Mouse (Mus musculus): ENCODE data around the gene Coa6. TPM values are rescaled to one million over a fixed set of nuclear protein-coding genes. Genes with fewer than 3 reads are reported as not detected.
A peak's percentile ranks its signal among the peaks of the same experiment; 100 is the strongest.
"Not testable (repeated sequence)": the region's sequence is repeated elsewhere in the genome, so short reads cannot be mapped to it uniquely, and the experiment has no call there.

Gene Coa6
- polyA plus RNA-seq, 1 experiment from 2014 or later, result 58.7 TPM

GRCm38 (mm10) chr8:126395917-126396316, 26.4 kb upstream of the Coa6 start:
- Histone ChIP-seq H3K27ac (ENCODE audit: low read depth, low read length) (no peak overlapping the region), H3K4me3 (ENCODE audit: low read depth, low read length) (no peak overlapping the region), H3K9ac (ENCODE audit: low read depth, low read length) (no peak overlapping the region), H3K36me3 (ENCODE audit: control insufficient read depth, insufficient read depth, low read length) (no peaks in the 10 kb centered on the region), H3K9me3 (replicated peaks; ENCODE audit: control insufficient read depth, low read length) (no peaks in the 10 kb centered on the region), H3K4me2 (no peak overlapping the region), H3K4me1 (ENCODE audit: control insufficient read depth, insufficient read depth, low read length) (no peaks in the 10 kb centered on the region), H3K27me3 (ENCODE audit: control insufficient read depth, insufficient read depth, low read length) (no peaks in the 10 kb centered on the region)
- ATAC-seq (replicated peaks; ENCODE audit: insufficient number of reproducible peaks, low FRiP score, low TSS enrichment), result no peak
- WGBS (ENCODE audit: insufficient replicate concordance), result 75% methylated on average over 5 of the region's 5 CpGs

DNA sequence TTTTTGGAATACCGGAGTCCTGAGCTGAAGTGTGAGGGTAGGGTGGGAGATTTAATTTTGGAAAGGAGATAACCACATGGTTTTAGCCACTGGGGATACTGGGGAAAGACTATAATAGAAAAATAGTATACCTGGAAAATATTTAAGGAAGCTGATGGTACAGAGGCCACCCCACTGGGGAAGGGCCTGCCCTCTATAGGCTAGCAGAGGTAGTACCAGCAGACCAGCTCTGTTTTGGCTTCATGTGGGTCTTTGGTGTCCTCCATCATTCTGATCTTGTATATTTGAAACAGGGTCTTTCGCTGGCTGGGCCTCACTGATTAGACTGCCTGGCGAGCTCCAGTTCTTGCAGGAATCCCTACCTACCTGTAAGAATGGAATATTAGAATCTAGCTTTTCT, 24.0 kb upstream of the Coa6 start:
- 72% methylated on average over 3 of the region's 3 CpGs for WGBS (ENCODE audit: insufficient replicate concordance)
- no peak overlapping the region for H3K4me3 ChIP-seq (ENCODE audit: low read depth, low read length)
- ATAC-seq (replicated peaks; ENCODE audit: insufficient number of reproducible peaks, low FRiP score, low TSS enrichment), result no peak
- H3K4me1 ChIP-seq (ENCODE audit: control insufficient read depth, insufficient read depth, low read length), result no peaks in the 10 kb centered on the region
- no peak overlapping the region for H3K27ac ChIP-seq (ENCODE audit: low read depth, low read length)
- no peaks in the 10 kb centered on the region for H3K27me3 ChIP-seq (ENCODE audit: control insufficient read depth, insufficient read depth, low read length)
- no peak overlapping the region for H3K9ac ChIP-seq (ENCODE audit: low read depth, low read length)
- H3K4me2 ChIP-seq, result no peak overlapping the region
- no peaks in the 10 kb centered on the region for H3K9me3 ChIP-seq (replicated peaks; ENCODE audit: control insufficient read depth, low read length)
- no peaks in the 10 kb centered on the region for H3K36me3 ChIP-seq (ENCODE audit: control insufficient read depth, insufficient read depth, low read length)

DNA sequence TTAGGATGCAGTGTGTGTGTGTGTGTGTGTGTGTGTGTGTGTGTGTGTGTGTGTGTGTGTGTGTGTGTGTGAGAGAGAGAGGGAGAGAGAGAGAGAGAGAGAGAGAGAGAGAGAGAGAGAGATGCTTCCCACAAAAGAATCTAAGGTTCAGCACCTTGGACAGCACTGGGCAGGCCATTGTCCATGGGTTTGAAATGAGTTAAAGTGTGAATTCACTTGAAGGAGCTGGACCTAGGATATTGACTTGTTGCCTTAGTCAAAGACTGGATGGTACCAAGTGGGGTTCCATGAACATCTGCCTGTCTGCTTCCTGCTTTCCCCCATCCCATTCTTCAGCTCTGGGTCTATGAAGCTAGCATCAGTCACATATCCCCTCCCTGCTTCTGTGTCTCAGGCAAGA, 17.8 kb upstream of the Coa6 start:
- not testable (repeated sequence) for H3K36me3 ChIP-seq (ENCODE audit: control insufficient read depth, insufficient read depth, low read length); H3K27ac ChIP-seq (ENCODE audit: low read depth, low read length); ATAC-seq (replicated peaks; ENCODE audit: insufficient number of reproducible peaks, low FRiP score, low TSS enrichment); H3K4me1 ChIP-seq (ENCODE audit: control insufficient read depth, insufficient read depth, low read length); H3K9ac ChIP-seq (ENCODE audit: low read depth, low read length); H3K9me3 ChIP-seq (replicated peaks; ENCODE audit: control insufficient read depth, low read length); H3K4me3 ChIP-seq (ENCODE audit: low read depth, low read length); H3K4me2 ChIP-seq; H3K27me3 ChIP-seq (ENCODE audit: control insufficient read depth, insufficient read depth, low read length)

DNA sequence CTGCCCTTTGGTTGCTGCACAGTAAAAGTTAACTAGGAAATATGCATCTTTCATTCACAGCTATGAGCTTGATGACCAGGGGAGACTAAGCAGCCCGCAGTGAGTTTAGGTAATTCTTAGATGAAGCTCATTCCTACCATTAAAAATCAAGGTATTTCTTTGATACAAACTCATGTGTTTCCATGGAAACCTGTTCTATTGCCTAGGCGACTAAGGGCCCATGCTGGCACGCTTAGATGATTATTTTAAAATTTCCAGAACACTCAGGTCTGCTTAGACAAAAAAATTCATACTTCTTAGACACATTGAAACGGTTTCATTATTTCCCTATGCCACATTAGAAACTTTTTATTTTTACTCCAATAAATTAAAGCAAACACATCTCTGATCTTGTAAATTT, 17.3 kb upstream of the Coa6 start:
- 64% methylated on average over 4 of the region's 4 CpGs for WGBS (ENCODE audit: insufficient replicate concordance)
- Histone ChIP-seq H3K4me3 (ENCODE audit: low read depth, low read length) (no peak overlapping the region), H3K4me1 (ENCODE audit: control insufficient read depth, insufficient read depth, low read length) (no peaks in the 10 kb centered on the region), H3K9me3 (replicated peaks; ENCODE audit: control insufficient read depth, low read length) (no peaks in the 10 kb centered on the region), H3K27me3 (ENCODE audit: control insufficient read depth, insufficient read depth, low read length) (no peaks in the 10 kb centered on the region), H3K27ac (ENCODE audit: low read depth, low read length) (no peak overlapping the region), H3K4me2 (no peak overlapping the region), H3K9ac (ENCODE audit: low read depth, low read length) (no peak overlapping the region), H3K36me3 (ENCODE audit: control insufficient read depth, insufficient read depth, low read length) (no peaks in the 10 kb centered on the region)
- no peak for ATAC-seq (replicated peaks; ENCODE audit: insufficient number of reproducible peaks, low FRiP score, low TSS enrichment)

- ATAC-seq (replicated peaks; ENCODE audit: insufficient number of reproducible peaks, low FRiP score, low TSS enrichment), result no peak
- Histone ChIP-seq H3K9ac (ENCODE audit: low read depth, low read length) (no peak overlapping the region), H3K9me3 (replicated peaks; ENCODE audit: control insufficient read depth, low read length) (no peaks in the 10 kb centered on the region), H3K4me3 (ENCODE audit: low read depth, low read length) (no peak overlapping the region), H3K4me2 (no peak overlapping the region), H3K4me1 (ENCODE audit: control insufficient read depth, insufficient read depth, low read length) (peaks cover 5% of the 10 kb centered on the region), H3K27me3 (ENCODE audit: control insufficient read depth, insufficient read depth, low read length) (no peaks in the 10 kb centered on the region), H3K36me3 (ENCODE audit: control insufficient read depth, insufficient read depth, low read length) (peaks cover 2% of the 10 kb centered on the region; the same call in 1 of the 2 replicates), H3K27ac (ENCODE audit: low read depth, low read length) (no peak overlapping the region)
- WGBS (ENCODE audit: insufficient replicate concordance), result 83% methylated on average over 3 of the region's 3 CpGs
Observed at GRCm38 (mm10) chr8:126420834-126421233, 1.5 kb upstream of the Coa6 start.

DNA sequence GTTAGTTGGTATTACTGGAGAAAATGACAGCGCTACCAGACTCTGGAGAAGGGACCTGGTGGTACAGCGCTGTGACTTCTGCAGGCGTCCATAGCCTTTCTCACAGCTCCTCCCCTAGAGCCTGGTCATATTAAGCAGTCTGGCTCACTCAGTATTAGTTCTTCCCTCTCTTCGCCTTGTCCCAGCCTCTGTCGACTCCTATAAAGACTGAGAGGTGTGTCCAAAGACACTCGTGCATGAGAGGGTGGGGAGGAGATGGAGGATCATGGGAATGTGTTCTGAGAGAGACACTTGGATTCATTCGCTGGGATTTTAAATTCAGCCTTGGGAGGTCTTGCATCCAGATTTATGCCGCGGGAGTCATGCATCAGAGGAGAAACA, 595 bp downstream of the Coa6 start:
- Histone ChIP-seq H3K27me3 (ENCODE audit: control insufficient read depth, insufficient read depth, low read length) (no peaks in the 10 kb centered on the region), H3K4me1 (ENCODE audit: control insufficient read depth, insufficient read depth, low read length) (peaks cover 5% of the 10 kb centered on the region), H3K36me3 (ENCODE audit: control insufficient read depth, insufficient read depth, low read length) (peaks cover 8% of the 10 kb centered on the region; the same call in 1 of the 2 replicates), H3K9ac (ENCODE audit: low read depth, low read length) (peak overlapping the region; percentile 89), H3K27ac (ENCODE audit: low read depth, low read length) (peak overlapping the region; percentile 46; the same call in 1 of the 2 replicates), H3K4me3 (ENCODE audit: low read depth, low read length) (peak overlapping the region; percentile 93), H3K4me2 (peak overlapping the region; percentile 95), H3K9me3 (replicated peaks; ENCODE audit: control insufficient read depth, low read length) (no peaks in the 10 kb centered on the region)
- 9% methylated on average over 9 of the region's 9 CpGs for WGBS (ENCODE audit: insufficient replicate concordance)
- peak; percentile 16; the same call in 1 of the 2 replicates for ATAC-seq (replicated peaks; ENCODE audit: insufficient number of reproducible peaks, low FRiP score, low TSS enrichment)

GRCm38 (mm10) chr8:126424163-126424562, 1.8 kb downstream of the Coa6 start:
- Histone ChIP-seq H3K9ac (ENCODE audit: low read depth, low read length) (no peak overlapping the region), H3K27ac (ENCODE audit: low read depth, low read length) (no peak overlapping the region), H3K27me3 (ENCODE audit: control insufficient read depth, insufficient read depth, low read length) (no peaks in the 10 kb centered on the region), H3K4me3 (ENCODE audit: low read depth, low read length) (no peak overlapping the region), H3K4me2 (no peak overlapping the region), H3K4me1 (ENCODE audit: control insufficient read depth, insufficient read depth, low read length) (peaks cover 5% of the 10 kb centered on the region), H3K36me3 (ENCODE audit: control insufficient read depth, insufficient read depth, low read length) (peaks cover 12% of the 10 kb centered on the region; the same call in 1 of the 2 replicates), H3K9me3 (replicated peaks; ENCODE audit: control insufficient read depth, low read length) (no peaks in the 10 kb centered on the region)
- no peak for ATAC-seq (replicated peaks; ENCODE audit: insufficient number of reproducible peaks, low FRiP score, low TSS enrichment)
- WGBS (ENCODE audit: insufficient replicate concordance), result 90% methylated on average over 4 of the region's 4 CpGs

- ATAC-seq (replicated peaks; ENCODE audit: insufficient number of reproducible peaks, low FRiP score, low TSS enrichment), result no peak
- 76% methylated on average over 1 of the region's 1 CpGs for WGBS (ENCODE audit: insufficient replicate concordance)
Observed at GRCm38 (mm10) chr8:126424946-126425345, 2.6 kb downstream of the Coa6 start.

GRCm38 (mm10) chr8:126429635-126430034, 7.3 kb downstream of the Coa6 start:
- Histone ChIP-seq H3K36me3 (ENCODE audit: control insufficient read depth, insufficient read depth, low read length) (peaks cover 13% of the 10 kb centered on the region; the same call in 1 of the 2 replicates), H3K27ac (ENCODE audit: low read depth, low read length) (no peak overlapping the region), H3K4me1 (ENCODE audit: control insufficient read depth, insufficient read depth, low read length) (no peaks in the 10 kb centered on the region), H3K27me3 (ENCODE audit: control insufficient read depth, insufficient read depth, low read length) (no peaks in the 10 kb centered on the region), H3K9me3 (replicated peaks; ENCODE audit: control insufficient read depth, low read length) (no peaks in the 10 kb centered on the region), H3K4me2 (no peak overlapping the region), H3K9ac (ENCODE audit: low read depth, low read length) (no peak overlapping the region), H3K4me3 (ENCODE audit: low read depth, low read length) (no peak overlapping the region)
- no peak for ATAC-seq (replicated peaks; ENCODE audit: insufficient number of reproducible peaks, low FRiP score, low TSS enrichment)
- 91% methylated on average over 5 of the region's 5 CpGs for WGBS (ENCODE audit: insufficient replicate concordance)

More at GRCm38 (mm10) chr8:126424946-126425345, 2.6 kb downstream of the Coa6 start:
- no peak overlapping the region for H3K27ac ChIP-seq (ENCODE audit: low read depth, low read length)
- no peak overlapping the region for H3K4me3 ChIP-seq (ENCODE audit: low read depth, low read length)
- no peak overlapping the region for H3K4me2 ChIP-seq
- no peak overlapping the region for H3K9ac ChIP-seq (ENCODE audit: low read depth, low read length)
- peaks cover 13% of the 10 kb centered on the region; the same call in 1 of the 2 replicates for H3K36me3 ChIP-seq (ENCODE audit: control insufficient read depth, insufficient read depth, low read length)
- no peaks in the 10 kb centered on the region for H3K9me3 ChIP-seq (replicated peaks; ENCODE audit: control insufficient read depth, low read length)
- H3K4me1 ChIP-seq (ENCODE audit: control insufficient read depth, insufficient read depth, low read length), result peaks cover 5% of the 10 kb centered on the region
- no peaks in the 10 kb centered on the region for H3K27me3 ChIP-seq (ENCODE audit: control insufficient read depth, insufficient read depth, low read length)
